In genomic region chr6:26863885-26864284, GRCm38 (mm10) we compare ENCODE assay signal across 34 mouse cellular contexts.
"Had no signal": no experiment of that assay in that cellular context is flagged by ENCODE, and none has a peak within 500 bp of the region (broad histone marks: within the 10 kb centered on the region; RNA-seq: fewer than 3 reads in every experiment).

No protein-coding gene starts in this region.

- H3K4me1 ChIP-seq: heart, embryonic 10.5 days; heart, embryonic 12.5 days; heart, embryonic 13.5 days; heart, embryonic 15.5 days; hindbrain, embryonic 10.5 days; hindbrain, embryonic 12.5 days; hindbrain, embryonic 13.5 days; hindbrain, embryonic 15.5 days; intestine, embryonic 15.5 days; kidney, embryonic 15.5 days had no signal

- H3K9me3 ChIP-seq: heart, embryonic 10.5 days; heart, embryonic 12.5 days; heart, embryonic 13.5 days; heart, embryonic 15.5 days; hindbrain, embryonic 10.5 days; hindbrain, embryonic 12.5 days; hindbrain, embryonic 13.5 days; hindbrain, embryonic 15.5 days; intestine, embryonic 15.5 days; kidney, embryonic 15.5 days had no signal

- ATAC-seq: hindbrain, embryonic 16.5 days; hindbrain, postnatal 0 days; inflammation-experienced regulatory T-cells, adult 6 months; intestine, embryonic 15.5 days; intestine, embryonic 16.5 days; intestine, postnatal 0 days had no signal

- H3K27ac ChIP-seq: heart, embryonic 10.5 days; heart, embryonic 13.5 days; heart, embryonic 15.5 days; hindbrain, embryonic 10.5 days; hindbrain, embryonic 12.5 days; hindbrain, embryonic 13.5 days; hindbrain, embryonic 14.5 days; hindbrain, embryonic 15.5 days; hindbrain, postnatal 0 days; intestine, embryonic 15.5 days; kidney, embryonic 15.5 days; kidney, postnatal 0 days; layer of hippocampus, adult 2 months had no signal

- DNase-seq: heart, postnatal 10 days; heart, postnatal 14 days; heart, postnatal 36 days; heart, postnatal 4 days; kidney, adult 11 months; kidney, adult 18-20 months; kidney, adult 2 months; kidney, adult 8-10 months; kidney, adult 9 months; kidney, postnatal 10 days; kidney, postnatal 14 days; kidney, postnatal 25 days; kidney, postnatal 36 days; kidney, postnatal 4 days; layer of hippocampus, adult 9-11 months; layer of hippocampus, postnatal 36 days had no signal

- H3K36me3 ChIP-seq: heart, embryonic 10.5 days; heart, embryonic 12.5 days; heart, embryonic 13.5 days; heart, embryonic 15.5 days; hindbrain, embryonic 10.5 days; hindbrain, embryonic 12.5 days; hindbrain, embryonic 13.5 days; hindbrain, embryonic 15.5 days; intestine, embryonic 15.5 days; kidney, embryonic 15.5 days had no signal

- H3K27me3 ChIP-seq: heart, embryonic 12.5 days; heart, embryonic 13.5 days; heart, embryonic 15.5 days; hindbrain, embryonic 12.5 days; hindbrain, embryonic 13.5 days; hindbrain, embryonic 15.5 days; intestine, embryonic 15.5 days; kidney, embryonic 15.5 days had no signal

- H3K4me3 ChIP-seq: heart, embryonic 10.5 days; heart, embryonic 12.5 days; heart, embryonic 13.5 days; heart, embryonic 15.5 days; hindbrain, embryonic 10.5 days; hindbrain, embryonic 12.5 days; hindbrain, embryonic 13.5 days; hindbrain, embryonic 15.5 days; intestine, embryonic 15.5 days; kidney, embryonic 15.5 days; layer of hippocampus, adult 2 months had no signal
